Mouse (Mus musculus): Measurements from ENCODE around the gene Smc1b. TPM values are rescaled to one million over a fixed set of nuclear protein-coding genes. Genes with fewer than 3 reads are reported as not detected.

Gene Smc1b
- 0.01 TPM for polyA plus RNA-seq (2012; fragmentation: generic; extraction: Trizol)
- long read RNA-seq, experiment 1: 0 reads
- long read RNA-seq, experiment 2: 0 reads

- Histone ChIP-seq H3K79me3 (ENCODE audit: low read depth) (no peaks in the 10 kb centered on the region), H3K4me3 (ENCODE audit: insufficient read depth, poor library complexity, severe bottlenecking) (no peak within 1 kb of the TSS), H3K36me3 (ENCODE audit: control insufficient read depth, insufficient read depth) (no peaks in the 10 kb centered on the region), H3ac (ENCODE audit: control insufficient read depth, insufficient read length, low read depth) (no peak within 1 kb of the TSS), H3K27me3 (ENCODE audit: control insufficient read depth, insufficient read depth, insufficient read length) (peaks cover 39% of the 10 kb centered on the region), H3K79me2 (ENCODE audit: control insufficient read depth, insufficient read depth) (no peaks in the 10 kb centered on the region)
- no peak for TF ChIP-seq MYOD1 (IDR thresholded peaks at IDR 0.05; ENCODE audit: control insufficient read depth, insufficient read length, low read depth)
- no peak for TF ChIP-seq USF1 (IDR thresholded peaks at IDR 0.05; ENCODE audit: low read depth)
- no peak for TF ChIP-seq CTCF (IDR thresholded peaks at IDR 0.05; ENCODE audit: control insufficient read depth, insufficient read depth, insufficient read length)
Measured at GRCm38 (mm10) chr15:85131275-85132192, at the start of gene Smc1b, which contains the start of gene Ribc2. Gene Smc1b (minus strand): TSS chr15:85131964. Gene Ribc2 (plus strand): TSS chr15:85132078.

GRCm38 (mm10) chr15:85180368-85180767 is 48.6 kb upstream of the Smc1b start:
- H3K27me3 ChIP-seq (ENCODE audit: control insufficient read depth, insufficient read depth, insufficient read length): peaks cover 47% of the 10 kb centered on the region
- no peaks in the 10 kb centered on the region for H3K79me3 ChIP-seq (ENCODE audit: low read depth)
- no peak for TF ChIP-seq MAX (IDR thresholded peaks at IDR 0.05)
- no peak for TF ChIP-seq CEBPB (IDR thresholded peaks at IDR 0.05; ENCODE audit: low read depth)
- no peak for TF ChIP-seq MYOD1 (IDR thresholded peaks at IDR 0.05; ENCODE audit: control insufficient read depth, insufficient read length, low read depth)
- TF ChIP-seq USF1 (IDR thresholded peaks at IDR 0.05; ENCODE audit: low read depth): no peak
- no peak for TF ChIP-seq FOSL1 (IDR thresholded peaks at IDR 0.05; ENCODE audit: insufficient read depth, low read length, poor library complexity, severe bottlenecking)
- H3K4me3 ChIP-seq (ENCODE audit: insufficient read depth, poor library complexity, severe bottlenecking): no peak overlapping the region
- no peaks in the 10 kb centered on the region for H3K36me3 ChIP-seq (ENCODE audit: control insufficient read depth, insufficient read depth)
- H3K79me2 ChIP-seq (ENCODE audit: control insufficient read depth, insufficient read depth): no peaks in the 10 kb centered on the region
- H3ac ChIP-seq (ENCODE audit: control insufficient read depth, insufficient read length, low read depth): no peak overlapping the region

GRCm38 (mm10) chr15:85179528-85180180 is 47.9 kb upstream of the Smc1b start:
- Histone ChIP-seq H3K79me3 (ENCODE audit: low read depth) (no peaks in the 10 kb centered on the region), H3K27me3 (ENCODE audit: control insufficient read depth, insufficient read depth, insufficient read length) (peaks cover 47% of the 10 kb centered on the region), H3K36me3 (ENCODE audit: control insufficient read depth, insufficient read depth) (no peaks in the 10 kb centered on the region), H3K4me3 (ENCODE audit: insufficient read depth, poor library complexity, severe bottlenecking) (no peak overlapping the region), H3ac (ENCODE audit: control insufficient read depth, insufficient read length, low read depth) (no peak overlapping the region), H3K79me2 (ENCODE audit: control insufficient read depth, insufficient read depth) (no peaks in the 10 kb centered on the region)
- no peak for TF ChIP-seq CTCF (IDR thresholded peaks at IDR 0.05; ENCODE audit: control insufficient read depth, insufficient read depth, insufficient read length)
- TF ChIP-seq USF1 (IDR thresholded peaks at IDR 0.05; ENCODE audit: low read depth): no peak

DNA sequence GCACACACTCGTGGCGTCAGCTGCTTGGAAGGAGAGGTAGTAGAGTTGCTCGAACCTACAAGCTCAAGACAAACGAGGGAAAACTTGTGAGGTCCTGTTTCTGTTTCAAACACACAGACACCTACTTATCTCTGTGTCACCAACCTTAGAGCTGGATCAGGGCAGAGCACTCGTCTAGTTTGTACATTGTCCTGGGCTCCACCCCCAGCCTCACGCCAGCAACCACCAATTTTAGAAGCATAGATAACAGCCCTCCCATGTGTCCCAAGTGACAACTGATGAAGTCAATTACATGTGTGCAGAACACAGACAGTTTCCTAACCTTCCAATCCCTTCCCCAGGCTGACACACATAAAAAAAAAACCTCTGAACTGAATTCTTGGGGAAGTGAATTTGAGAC is 46.4 kb upstream of the Smc1b start:
- H3K79me2 ChIP-seq (ENCODE audit: control insufficient read depth, insufficient read depth): no peaks in the 10 kb centered on the region
- H3K4me3 ChIP-seq (ENCODE audit: insufficient read depth, poor library complexity, severe bottlenecking): no peak overlapping the region
- no peaks in the 10 kb centered on the region for H3K36me3 ChIP-seq (ENCODE audit: control insufficient read depth, insufficient read depth)
- H3K27me3 ChIP-seq (ENCODE audit: control insufficient read depth, insufficient read depth, insufficient read length): peaks cover 38% of the 10 kb centered on the region
- H3K79me3 ChIP-seq (ENCODE audit: low read depth): no peaks in the 10 kb centered on the region
- no peak overlapping the region for H3ac ChIP-seq (ENCODE audit: control insufficient read depth, insufficient read length, low read depth)
- TF ChIP-seq MYOG (IDR thresholded peaks at IDR 0.05; ENCODE audit: control insufficient read depth, extremely low read depth, insufficient read length) (no peak), CEBPB (IDR thresholded peaks at IDR 0.05; ENCODE audit: low read depth) (no peak), CTCF (IDR thresholded peaks at IDR 0.05; ENCODE audit: control insufficient read depth, insufficient read depth, insufficient read length) (no peak), USF1 (IDR thresholded peaks at IDR 0.05; ENCODE audit: low read depth) (no peak), MYOD1 (IDR thresholded peaks at IDR 0.05; ENCODE audit: control insufficient read depth, insufficient read length, low read depth) (no peak), MAX (IDR thresholded peaks at IDR 0.05) (no peak), FOSL1 (IDR thresholded peaks at IDR 0.05; ENCODE audit: insufficient read depth, low read length, poor library complexity, severe bottlenecking) (no peak)

- H3K4me3 ChIP-seq (ENCODE audit: insufficient read depth, poor library complexity, severe bottlenecking): no peak overlapping the region
- H3K36me3 ChIP-seq (ENCODE audit: control insufficient read depth, insufficient read depth): no peaks in the 10 kb centered on the region
- no peaks in the 10 kb centered on the region for H3K79me3 ChIP-seq (ENCODE audit: low read depth)
- TF ChIP-seq MYOG (IDR thresholded peaks at IDR 0.05; ENCODE audit: control insufficient read depth, extremely low read depth, insufficient read length) (no peak), MAX (IDR thresholded peaks at IDR 0.05) (no peak), MYOD1 (IDR thresholded peaks at IDR 0.05; ENCODE audit: control insufficient read depth, insufficient read length, low read depth) (no peak), USF1 (IDR thresholded peaks at IDR 0.05; ENCODE audit: low read depth) (no peak), CTCF (IDR thresholded peaks at IDR 0.05; ENCODE audit: control insufficient read depth, insufficient read depth, insufficient read length) (no peak), CEBPB (IDR thresholded peaks at IDR 0.05; ENCODE audit: low read depth) (no peak), FOSL1 (IDR thresholded peaks at IDR 0.05; ENCODE audit: insufficient read depth, low read length, poor library complexity, severe bottlenecking) (no peak)
- peaks cover 39% of the 10 kb centered on the region for H3K27me3 ChIP-seq (ENCODE audit: control insufficient read depth, insufficient read depth, insufficient read length)
- H3K79me2 ChIP-seq (ENCODE audit: control insufficient read depth, insufficient read depth): no peaks in the 10 kb centered on the region
- no peak overlapping the region for H3ac ChIP-seq (ENCODE audit: control insufficient read depth, insufficient read length, low read depth)
Measured at GRCm38 (mm10) chr15:85177576-85177975, 45.8 kb upstream of the Smc1b start.

Measured in C2C12 (cell line).